Mouse (Mus musculus) spleen, adult 2 months (tissue): ENCODE results near the gene Grhl3.

Source experiments
- CTCF ChIP-seq: fragments of 200-500 bp; IDR thresholded peaks from 2 replicates; pipeline ENCODE4 v1.5.1; 2011; ENCODE audit warnings: mild to moderate bottlenecking, inconsistent platforms; ENCODE audit not compliant: insufficient read depth, insufficient read length, insufficient replicate concordance; ENCODE audit errors: extremely low read depth
- POLR2A ChIP-seq: fragments of 200-500 bp; IDR thresholded peaks from 2 replicates; pipeline ENCODE4 v1.6.1; 2011; ENCODE audit warnings: low read depth, low read length, inconsistent platforms

DNA sequence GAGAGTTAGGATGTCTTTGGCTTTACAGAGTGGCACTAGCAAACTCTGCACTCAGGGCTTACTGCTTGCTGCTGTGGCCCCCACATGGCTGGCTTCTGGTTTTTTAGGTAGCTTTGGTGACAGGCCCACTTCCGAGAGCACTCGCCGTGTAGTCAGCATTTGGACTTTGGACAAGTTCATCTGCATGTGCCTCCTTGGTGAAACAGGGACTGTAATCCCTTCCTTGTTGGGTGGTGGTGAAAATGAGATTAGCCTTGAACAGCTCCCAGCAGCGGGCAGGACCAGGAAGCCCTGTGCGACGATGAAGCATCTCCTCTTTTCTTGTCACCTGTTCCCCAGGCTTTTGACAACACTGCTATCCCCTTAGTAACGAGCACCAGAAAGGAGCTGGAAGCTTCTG is 59.6 kb downstream of the Grhl3 start:
- TF ChIP-seq CTCF = no peak
- TF ChIP-seq POLR2A = no peak
